Mouse (Mus musculus) testis, adult 2 months (tissue): ENCODE results near the gene Nudcd2. TPM values are rescaled to one million over a fixed set of nuclear protein-coding genes. Genes with fewer than 3 reads are reported as not detected.
"Not testable (repeated sequence)": the region's sequence is repeated elsewhere in the genome, so short reads cannot be mapped to it uniquely, and the experiment has no call there.

ENCODE experiments used
- H3K27ac ChIP-seq: fragments of 200-500 bp; 2 replicates; pipeline ENCODE4 v1.5.1; 2012; ENCODE audit warnings: low read depth, low read length; ENCODE audit not compliant: control insufficient read depth, insufficient read depth
- H3K27me3 ChIP-seq: fragments of 200-500 bp; 2 replicates; pipeline ENCODE4 v1.6.1; 2012; ENCODE audit warnings: mild to moderate bottlenecking, low read length, moderate library complexity; ENCODE audit not compliant: control insufficient read depth, insufficient read depth
- H3K36me3 ChIP-seq: fragments of 200-500 bp; 2 replicates; pipeline ENCODE4 v1.6.1; 2012; ENCODE audit warnings: mild to moderate bottlenecking, low read length; ENCODE audit not compliant: control insufficient read depth, insufficient read depth
- H3K4me1 ChIP-seq: fragments of 200-500 bp; 2 replicates; pipeline ENCODE4 v1.6.1; 2012; ENCODE audit warnings: low read length; ENCODE audit not compliant: control insufficient read depth, insufficient read depth
- H3K4me3 ChIP-seq: fragments of 200-500 bp; 2 replicates; pipeline ENCODE4 v1.5.1; 2012; ENCODE audit warnings: low read depth, mild to moderate bottlenecking, low read length, moderate library complexity, mixed read lengths; ENCODE audit not compliant: control insufficient read depth
- CTCF ChIP-seq: fragments of 200-500 bp; IDR thresholded peaks from 2 replicates; pipeline ENCODE4 v1.5.1; 2012; ENCODE audit warnings: low read depth, mild to moderate bottlenecking, inconsistent platforms, low read length, moderate library complexity; ENCODE audit not compliant: control insufficient read depth, insufficient read depth, insufficient replicate concordance
- POLR2A ChIP-seq: fragments of 200-500 bp; IDR thresholded peaks from 2 replicates; pipeline ENCODE4 v1.6.1; 2012; ENCODE audit warnings: low read depth, mild to moderate bottlenecking, inconsistent platforms, low read length, moderate library complexity; ENCODE audit not compliant: control insufficient read depth
- polyA plus RNA-seq: library from polyadenylated mRNA; depleted of rRNA; stranded (reverse); fragments of >200 nt; gene quantifications from 2 replicates; pipeline ENCODE4 v1.2.3, GENCODE M21; 2012

Nudcd2 gene
- polyA plus RNA-seq, 1 experiment, result 9.7 TPM

GRCm38 (mm10) chr11:40695103-40695502 is 38.4 kb upstream of the Nudcd2 start, which contains the start of gene Mat2b:
Gene Mat2b, minus strand, starts transcription at chr11:40695203.
- TF ChIP-seq CTCF, result no peak
- no peak for TF ChIP-seq POLR2A
- Histone ChIP-seq H3K36me3 (no peaks in the 10 kb centered on the region), H3K4me1 (peaks cover 15% of the 10 kb centered on the region), H3K27me3 (no peaks in the 10 kb centered on the region), H3K4me3 (peak within 1 kb of the TSS; percentile 93), H3K27ac (peak within 1 kb of the TSS; percentile 90)

- not testable (repeated sequence) for H3K36me3 ChIP-seq, H3K4me3 ChIP-seq, H3K4me1 ChIP-seq, H3K27ac ChIP-seq, H3K27me3 ChIP-seq
Measured at GRCm38 (mm10) chr11:40709899-40710298, 23.6 kb upstream of the Nudcd2 start.

GRCm38 (mm10) chr11:40713858-40714257 is 19.6 kb upstream of the Nudcd2 start:
- Histone ChIP-seq H3K36me3 (0 out of 2 replicates have a peak, but pooled peaks cover 1% of the 10 kb centered on the region), H3K4me1 (no peaks in the 10 kb centered on the region)
- TF ChIP-seq CTCF (no peak), POLR2A (no peak)

GRCm38 (mm10) chr11:40715524-40715923 is 17.9 kb upstream of the Nudcd2 start:
- no peaks in the 10 kb centered on the region for H3K4me1 ChIP-seq
- TF ChIP-seq CTCF (no peak), POLR2A (no peak)
- H3K4me3 ChIP-seq, result no peak overlapping the region
- H3K27ac ChIP-seq, result no peak overlapping the region
- H3K27me3 ChIP-seq, result no peaks in the 10 kb centered on the region
- H3K36me3 ChIP-seq, result 0 out of 2 replicates have a peak, but pooled peaks cover 1% of the 10 kb centered on the region

More at GRCm38 (mm10) chr11:40713858-40714257, 19.6 kb upstream of the Nudcd2 start:
- Histone ChIP-seq H3K4me3 (no peak overlapping the region), H3K27ac (no peak overlapping the region), H3K27me3 (no peaks in the 10 kb centered on the region)

- Histone ChIP-seq H3K27me3 (no peaks in the 10 kb centered on the region), H3K4me1 (no peaks in the 10 kb centered on the region), H3K27ac (no peak overlapping the region), H3K4me3 (no peak overlapping the region), H3K36me3 (no peaks in the 10 kb centered on the region; the same call in none of the 2 replicates)
- no peak for TF ChIP-seq CTCF
- TF ChIP-seq POLR2A, result no peak
Measured at GRCm38 (mm10) chr11:40718324-40718723, 15.1 kb upstream of the Nudcd2 start.

- no peak for TF ChIP-seq CTCF
- TF ChIP-seq POLR2A, result no peak
- H3K27ac ChIP-seq, result peak overlapping the region; percentile 82
- H3K36me3 ChIP-seq, result no peaks in the 10 kb centered on the region
Measured at GRCm38 (mm10) chr11:40732997-40733338, 499 bp upstream of the Nudcd2 start.

GRCm38 (mm10) chr11:40734251-40734752 is 835 bp downstream of the Nudcd2 start:
- TF ChIP-seq CTCF (no peak), POLR2A (no peak)
- Histone ChIP-seq H3K4me3 (peak overlapping the region; percentile 98), H3K27me3 (no peaks in the 10 kb centered on the region), H3K36me3 (no peaks in the 10 kb centered on the region), H3K4me1 (peaks cover 4% of the 10 kb centered on the region), H3K27ac (peak overlapping the region; percentile 83)

More at GRCm38 (mm10) chr11:40732997-40733338, 499 bp upstream of the Nudcd2 start:
- peak overlapping the region; percentile 98 for H3K4me3 ChIP-seq
- peaks cover 4% of the 10 kb centered on the region for H3K4me1 ChIP-seq
- H3K27me3 ChIP-seq, result no peaks in the 10 kb centered on the region

- Histone ChIP-seq H3K4me3 (no peak overlapping the region), H3K27me3 (no peaks in the 10 kb centered on the region), H3K4me1 (peaks cover 4% of the 10 kb centered on the region), H3K36me3 (no peaks in the 10 kb centered on the region), H3K27ac (no peak overlapping the region)
- TF ChIP-seq CTCF (no peak), POLR2A (no peak)
Measured at GRCm38 (mm10) chr11:40737369-40737768, 3.9 kb downstream of the Nudcd2 start.
